Mouse (Mus musculus): ENCODE results near the gene Defb36. TPM values are rescaled to one million over a fixed set of nuclear protein-coding genes. Genes with fewer than 3 reads are reported as not detected.

Defb36 gene
- polyA plus RNA-seq (2016; fragmentation: Nextera tagmentation; extraction: Ambion mirVana): not detected in 2 replicates

- H3K9me3 ChIP-seq (replicated peaks): no peaks in the 10 kb centered on the region
- H3K4me3 ChIP-seq: no peak within 1 kb of the TSS
- no peak within 1 kb of the TSS for H3K27ac ChIP-seq
- H3K9ac ChIP-seq: no peak within 1 kb of the TSS
- no peaks in the 10 kb centered on the region for H3K4me1 ChIP-seq
- H3K27me3 ChIP-seq (replicated peaks): no peaks in the 10 kb centered on the region
- ATAC-seq: no peak
- H3K36me3 ChIP-seq: no peaks in the 10 kb centered on the region
- no peak within 1 kb of the TSS for H3K4me2 ChIP-seq
- 69% methylated on average over 15 of the region's 15 CpGs for WGBS (ENCODE audit: insufficient replicate concordance)
These were observed at the start of gene Defb36 for GRCm38 (mm10) chr2:152604057-152604456. Gene Defb36, plus strand, starts transcription at chr2:152604327.

- ATAC-seq: no peak
- H3K27ac ChIP-seq: no peak overlapping the region
- H3K4me3 ChIP-seq: no peak overlapping the region
- H3K9ac ChIP-seq: no peak overlapping the region
- no peaks in the 10 kb centered on the region; the same call in 1 of the 2 replicates for H3K27me3 ChIP-seq (replicated peaks)
- H3K9me3 ChIP-seq (replicated peaks): no peaks in the 10 kb centered on the region
- WGBS (ENCODE audit: insufficient replicate concordance): 63% methylated on average over 7 of the region's 7 CpGs
- H3K4me2 ChIP-seq: no peak overlapping the region
- H3K36me3 ChIP-seq: no peaks in the 10 kb centered on the region
- H3K4me1 ChIP-seq: no peaks in the 10 kb centered on the region
These were observed 47.5 kb upstream of the Defb36 start for GRCm38 (mm10) chr2:152556655-152557054.

GRCm38 (mm10) chr2:152569038-152569437 lies 35.1 kb upstream of the Defb36 start, which contains the start of gene Gm17416:
Gene Gm17416, plus strand, starts transcription at chr2:152569338.
- Histone ChIP-seq H3K9me3 (replicated peaks) (no peaks in the 10 kb centered on the region), H3K27ac (no peak within 1 kb of the TSS), H3K27me3 (replicated peaks) (0 out of 2 replicates have a peak, but pooled peaks cover 3% of the 10 kb centered on the region), H3K4me2 (no peak within 1 kb of the TSS), H3K36me3 (no peaks in the 10 kb centered on the region), H3K4me1 (no peaks in the 10 kb centered on the region), H3K4me3 (no peak within 1 kb of the TSS), H3K9ac (no peak within 1 kb of the TSS)
- no peak for ATAC-seq
- 66% methylated on average over 5 of the region's 5 CpGs for WGBS (ENCODE audit: insufficient replicate concordance)

- 64% methylated on average over 4 of the region's 4 CpGs for WGBS (ENCODE audit: insufficient replicate concordance)
- Histone ChIP-seq H3K4me1 (no peaks in the 10 kb centered on the region), H3K4me2 (no peak overlapping the region), H3K4me3 (no peak overlapping the region), H3K9me3 (replicated peaks) (no peaks in the 10 kb centered on the region), H3K27me3 (replicated peaks) (0 out of 2 replicates have a peak, but pooled peaks cover 3% of the 10 kb centered on the region), H3K36me3 (no peaks in the 10 kb centered on the region), H3K9ac (no peak overlapping the region), H3K27ac (no peak overlapping the region)
- no peak for ATAC-seq
These were observed 34.2 kb upstream of the Defb36 start for GRCm38 (mm10) chr2:152569881-152570280.

- Histone ChIP-seq H3K9me3 (replicated peaks) (no peaks in the 10 kb centered on the region), H3K27me3 (replicated peaks) (0 out of 2 replicates have a peak, but pooled peaks cover 3% of the 10 kb centered on the region), H3K4me1 (no peaks in the 10 kb centered on the region), H3K4me2 (no peak overlapping the region), H3K36me3 (no peaks in the 10 kb centered on the region), H3K9ac (no peak overlapping the region), H3K27ac (no peak overlapping the region), H3K4me3 (no peak overlapping the region)
- ATAC-seq: no peak
- 47% methylated on average over 6 of the region's 6 CpGs for WGBS (ENCODE audit: insufficient replicate concordance)
These were observed 33.8 kb upstream of the Defb36 start for GRCm38 (mm10) chr2:152570313-152570712.

- no peak within 1 kb of the TSS for H3K9ac ChIP-seq
- WGBS (ENCODE audit: insufficient replicate concordance): 47% methylated on average over 11 of the region's 11 CpGs
- H3K36me3 ChIP-seq: no peaks in the 10 kb centered on the region
These were observed 31.9 kb upstream of the Defb36 start, which contains the start of gene Defb21 for GRCm38 (mm10) chr2:152572114-152572794. Gene Defb21, plus strand, starts transcription at chr2:152572744.

GRCm38 (mm10) chr2:152573484-152573883 lies 30.6 kb upstream of the Defb36 start:
- Histone ChIP-seq H3K4me3 (no peak overlapping the region), H3K9ac (no peak overlapping the region), H3K36me3 (no peaks in the 10 kb centered on the region), H3K9me3 (replicated peaks) (no peaks in the 10 kb centered on the region), H3K4me2 (no peak overlapping the region), H3K27me3 (replicated peaks) (no peaks in the 10 kb centered on the region; the same call in 1 of the 2 replicates), H3K4me1 (no peaks in the 10 kb centered on the region), H3K27ac (no peak overlapping the region)
- WGBS (ENCODE audit: insufficient replicate concordance): 80% methylated on average over 8 of the region's 8 CpGs
- no peak for ATAC-seq

More at GRCm38 (mm10) chr2:152572114-152572794, 31.9 kb upstream of the Defb36 start, which contains the start of gene Defb21:
- no peaks in the 10 kb centered on the region for H3K9me3 ChIP-seq (replicated peaks)
- no peaks in the 10 kb centered on the region; the same call in 1 of the 2 replicates for H3K27me3 ChIP-seq (replicated peaks)
- H3K4me1 ChIP-seq: no peaks in the 10 kb centered on the region
- no peak within 1 kb of the TSS for H3K4me2 ChIP-seq
- no peak for ATAC-seq
- H3K27ac ChIP-seq: no peak within 1 kb of the TSS
- H3K4me3 ChIP-seq: no peak within 1 kb of the TSS

GRCm38 (mm10) chr2:152580107-152580506 lies 24.0 kb upstream of the Defb36 start, which contains the start of gene Defb19:
Gene Defb19, minus strand, starts transcription at chr2:152580312.
- Histone ChIP-seq H3K27ac (no peak within 1 kb of the TSS), H3K4me2 (no peak within 1 kb of the TSS)
- 51% methylated on average over 7 of the region's 7 CpGs for WGBS (ENCODE audit: insufficient replicate concordance)

GRCm38 (mm10) chr2:152580612-152581011 lies 23.5 kb upstream of the Defb36 start:
- no peak for ATAC-seq
- no peak overlapping the region for H3K4me3 ChIP-seq
- WGBS (ENCODE audit: insufficient replicate concordance): 57% methylated on average over 11 of the region's 11 CpGs

More at GRCm38 (mm10) chr2:152580107-152580506, 24.0 kb upstream of the Defb36 start, which contains the start of gene Defb19:
- H3K9ac ChIP-seq: no peak within 1 kb of the TSS
- no peak for ATAC-seq
- H3K27me3 ChIP-seq (replicated peaks): no peaks in the 10 kb centered on the region; the same call in 1 of the 2 replicates
- no peak within 1 kb of the TSS for H3K4me3 ChIP-seq
- no peaks in the 10 kb centered on the region for H3K36me3 ChIP-seq
- H3K9me3 ChIP-seq (replicated peaks): no peaks in the 10 kb centered on the region
- H3K4me1 ChIP-seq: no peaks in the 10 kb centered on the region

GRCm38 (mm10) chr2:152586926-152587560 lies 17.1 kb upstream of the Defb36 start:
- 0 out of 2 replicates have a peak, but pooled peaks cover 6% of the 10 kb centered on the region for H3K4me1 ChIP-seq
- no peak overlapping the region for H3K4me2 ChIP-seq
- H3K4me3 ChIP-seq: no peak overlapping the region
- H3K27ac ChIP-seq: no peak overlapping the region
- H3K27me3 ChIP-seq (replicated peaks): no peaks in the 10 kb centered on the region
- WGBS (ENCODE audit: insufficient replicate concordance): 58% methylated on average over 4 of the region's 4 CpGs
- no peak for ATAC-seq
- H3K9me3 ChIP-seq (replicated peaks): no peaks in the 10 kb centered on the region
- no peaks in the 10 kb centered on the region for H3K36me3 ChIP-seq
- no peak overlapping the region for H3K9ac ChIP-seq

More at GRCm38 (mm10) chr2:152580612-152581011, 23.5 kb upstream of the Defb36 start:
- Histone ChIP-seq H3K27ac (no peak overlapping the region), H3K4me2 (no peak overlapping the region), H3K36me3 (no peaks in the 10 kb centered on the region), H3K9ac (no peak overlapping the region), H3K4me1 (no peaks in the 10 kb centered on the region), H3K27me3 (replicated peaks) (no peaks in the 10 kb centered on the region; the same call in 1 of the 2 replicates), H3K9me3 (replicated peaks) (no peaks in the 10 kb centered on the region)

GRCm38 (mm10) chr2:152588450-152588849 lies 15.7 kb upstream of the Defb36 start:
- Histone ChIP-seq H3K4me2 (no peak overlapping the region), H3K4me3 (no peak overlapping the region), H3K27me3 (replicated peaks) (no peaks in the 10 kb centered on the region), H3K4me1 (0 out of 2 replicates have a peak, but pooled peaks cover 6% of the 10 kb centered on the region), H3K9me3 (replicated peaks) (no peaks in the 10 kb centered on the region), H3K27ac (no peak overlapping the region), H3K36me3 (no peaks in the 10 kb centered on the region), H3K9ac (no peak overlapping the region)
- 37% methylated on average over 2 of the region's 2 CpGs for WGBS (ENCODE audit: insufficient replicate concordance)
- no peak for ATAC-seq

- WGBS (ENCODE audit: insufficient replicate concordance): 43% methylated on average over 6 of the region's 6 CpGs
- Histone ChIP-seq H3K27me3 (replicated peaks) (no peaks in the 10 kb centered on the region), H3K36me3 (no peaks in the 10 kb centered on the region), H3K4me1 (0 out of 2 replicates have a peak, but pooled peaks cover 6% of the 10 kb centered on the region), H3K27ac (no peak overlapping the region), H3K9me3 (replicated peaks) (no peaks in the 10 kb centered on the region), H3K4me2 (no peak overlapping the region), H3K4me3 (no peak overlapping the region), H3K9ac (no peak overlapping the region)
- no peak for ATAC-seq
These were observed 15.1 kb upstream of the Defb36 start for GRCm38 (mm10) chr2:152589021-152589420.

All from liver, embryonic 12.5 days (tissue).